8 mouse cellular contexts compared by ENCODE assay signal in the genomic region with DNA sequence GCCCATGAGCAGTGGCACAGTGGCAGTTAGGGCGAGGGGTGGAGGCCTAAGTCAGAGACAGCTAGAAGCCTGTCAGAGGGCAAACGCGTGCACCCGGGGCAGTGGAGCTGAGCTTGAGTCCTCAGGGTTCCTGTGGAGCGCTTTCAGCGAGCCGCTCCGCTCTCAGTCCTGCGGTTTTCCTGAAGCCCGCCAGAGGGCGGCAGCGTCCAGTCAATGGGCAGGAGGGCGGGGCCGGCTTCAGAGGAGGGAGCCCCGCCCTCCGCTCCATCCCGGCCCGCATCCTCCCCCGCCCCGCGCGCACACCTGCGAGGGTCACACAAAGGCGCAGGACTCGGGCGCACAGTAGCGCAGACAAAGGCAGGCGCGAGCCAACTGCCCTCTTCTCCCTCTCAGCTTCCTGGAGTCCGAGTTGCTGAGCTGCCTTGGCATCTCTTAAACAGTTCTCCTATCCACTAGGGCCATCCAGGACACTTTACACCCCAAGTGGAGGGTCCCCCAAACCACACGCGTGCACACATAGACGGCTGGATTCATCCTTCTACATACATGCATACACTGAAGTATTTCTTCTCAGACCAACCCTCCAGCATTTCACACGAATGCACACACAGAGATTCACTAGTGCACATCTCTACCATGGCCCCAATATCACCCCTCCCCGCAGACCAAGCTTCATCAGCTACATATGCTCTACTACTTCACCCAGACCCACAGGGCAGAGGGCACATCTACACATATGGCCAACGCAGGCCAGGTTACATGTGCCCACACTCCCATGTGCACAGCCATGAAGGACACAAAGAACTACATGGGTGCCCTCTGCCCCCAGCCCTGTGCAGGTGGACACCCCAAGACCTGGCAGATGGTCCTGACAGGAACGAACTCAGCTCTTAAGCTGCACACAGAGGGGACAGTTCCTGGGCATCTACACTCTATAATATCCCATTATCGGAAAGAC. TPM values are rescaled to one million over a fixed set of nuclear protein-coding genes. Genes with fewer than 3 reads are reported as not detected.
DNase-seq lines count a peak whose midpoint lies in the region; ATAC-seq and TF ChIP-seq lines count a peak whose summit lies in the region.

No protein-coding gene starts in this region.

- ATAC-seq in lung, postnatal 0 days = peak; percentile 76

- H3K36me3 ChIP-seq in hindbrain, embryonic 10.5 days = 0 out of 2 replicates have a peak, but pooled peaks cover 3% of the 10 kb centered on the region
- H3K36me3 ChIP-seq in lung, postnatal 0 days (ENCODE audit: insufficient read depth, low read length) = no peaks in the 10 kb centered on the region

- no peaks in the 10 kb centered on the region for H3K27me3 ChIP-seq in cerebellum, adult 2 months (ENCODE audit: control insufficient read depth, insufficient read depth, low read length)
- peaks cover 79% of the 10 kb centered on the region for H3K27me3 ChIP-seq in hindbrain, embryonic 10.5 days (ENCODE audit: insufficient read depth, poor library complexity, severe bottlenecking)
- peaks cover 21% of the 10 kb centered on the region for H3K27me3 ChIP-seq in lung, postnatal 0 days (replicated peaks; ENCODE audit: insufficient read depth, low read length)

- peaks cover 3% of the 10 kb centered on the region; the same call in 1 of the 2 replicates for H3K4me1 ChIP-seq in cerebellum, adult 2 months (ENCODE audit: control insufficient read depth, insufficient read depth, low read length)
- H3K4me1 ChIP-seq in hindbrain, embryonic 10.5 days (replicated peaks) = peaks cover 34% of the 10 kb centered on the region
- no peaks in the 10 kb centered on the region for H3K4me1 ChIP-seq in lung, postnatal 0 days (ENCODE audit: insufficient read depth, low read depth, low read length)

- peak; percentile 43 for DNase-seq in MEL-GATA-1-ER (ENCODE audit: extremely low read depth, low read depth)
- DNase-seq in cerebellum, adult 2 months = peak; percentile 83 to 91
- DNase-seq in forelimb bud, embryonic 11.5 days (ENCODE audit: low read depth, low spot score) = peak; percentile 86
- DNase-seq in hindbrain, embryonic 10.5 days (ENCODE audit: low spot score) = peak; percentile 88
- peak; percentile 80 for DNase-seq in layer of hippocampus, adult 9-11 months
- DNase-seq in lung, postnatal 0 days (ENCODE audit: low spot score) = peak; percentile 81
- DNase-seq in ovary, postnatal 14 days (ENCODE audit: low spot score) = peak; percentile 74
- DNase-seq in thymus, postnatal 10 days (ENCODE audit: low spot score in 2 of 2) = peak; percentile 81 to 92

- 9% methylated on average over 38 of the region's 38 CpGs for WGBS in cerebellum, adult 2 months
- 7% methylated on average over 38 of the region's 38 CpGs for WGBS in hindbrain, embryonic 10.5 days
- WGBS in lung, postnatal 0 days = 10% methylated on average over 37 of the region's 38 CpGs

- TF ChIP-seq POLR2A in cerebellum, adult 2 months (IDR thresholded peaks at IDR 0.05; ENCODE audit: borderline replicate concordance, insufficient read depth, low read length) = no peak

- peak; percentile 78 for TF ChIP-seq CTCF in cerebellum, adult 2 months (IDR thresholded peaks at IDR 0.05; ENCODE audit: borderline replicate concordance, insufficient read depth, low read depth, low read length)
- TF ChIP-seq CTCF in lung, postnatal 0 days (IDR thresholded peaks at IDR 0.05) = peak; percentile 84

- H3K27ac ChIP-seq in cerebellum, adult 2 months (ENCODE audit: insufficient read depth, low read length) = no peak overlapping the region
- peak overlapping the region; percentile 81 for H3K27ac ChIP-seq in hindbrain, embryonic 10.5 days
- H3K27ac ChIP-seq in lung, postnatal 0 days (ENCODE audit: low read length) = no peak overlapping the region

- peak overlapping the region; percentile 55 for H3K4me3 ChIP-seq in cerebellum, adult 2 months (replicated peaks; ENCODE audit: insufficient read depth, low read depth, low read length)
- H3K4me3 ChIP-seq in hindbrain, embryonic 10.5 days = peak overlapping the region; percentile 45
- no peak overlapping the region for H3K4me3 ChIP-seq in lung, postnatal 0 days (ENCODE audit: low read depth, low read length)

- H3K9ac ChIP-seq in lung, postnatal 0 days (replicated peaks; ENCODE audit: low read depth) = no peak overlapping the region

- no peak overlapping the region for H3K4me2 ChIP-seq in lung, postnatal 0 days (replicated peaks; ENCODE audit: low read depth, low read length)

- peaks cover 9% of the 10 kb centered on the region for H3K9me3 ChIP-seq in hindbrain, embryonic 10.5 days
- H3K9me3 ChIP-seq in lung, postnatal 0 days (ENCODE audit: low read length) = no peaks in the 10 kb centered on the region

- TF ChIP-seq EP300 in lung, postnatal 0 days (IDR thresholded peaks at IDR 0.05) = no peak

RNA-seq across cellular contexts. Expression of a gene that starts 46.2 kb away (rescaled TPM):
- polyA plus RNA-seq in cerebellum, adult 2 months (2012; rRNA removed) = 8.4 and 10.6 TPM in 2 replicates
- polyA plus RNA-seq in hindbrain, embryonic 10.5 days (2016; fragmentation: Nextera tagmentation; extraction: Ambion mirVana) = 19.3 and 41.0 TPM in 2 replicates
- polyA plus RNA-seq in lung, postnatal 0 days (2015; fragmentation: Nextera tagmentation; extraction: Ambion mirVana) = 0.98 and 1.4 TPM in 2 replicates
